Mouse (Mus musculus): ENCODE data around the gene Map3k5. TPM values are rescaled to one million over a fixed set of nuclear protein-coding genes. Genes with fewer than 3 reads are reported as not detected.

The Map3k5 gene
- polyA plus RNA-seq, 1 experiment from 2014 or later: 0.50 TPM

GRCm38 (mm10) chr10:20021670-20022468 is 87.6 kb downstream of the Map3k5 start:
- 84% methylated on average over 15 of the region's 15 CpGs for WGBS
- no peak overlapping the region for H3K27ac ChIP-seq
- no peak overlapping the region for H3K4me2 ChIP-seq (replicated peaks)
- peaks cover 6% of the 10 kb centered on the region; the same call in 1 of the 2 replicates for H3K9me3 ChIP-seq
- no peaks in the 10 kb centered on the region for H3K36me3 ChIP-seq
- H3K27me3 ChIP-seq: no peaks in the 10 kb centered on the region
- no peak for ATAC-seq
- peaks cover 7% of the 10 kb centered on the region for H3K4me1 ChIP-seq (replicated peaks)
- no peak overlapping the region for H3K4me3 ChIP-seq (replicated peaks)
- H3K9ac ChIP-seq (replicated peaks): no peak overlapping the region

GRCm38 (mm10) chr10:20022608-20023340 is 88.5 kb downstream of the Map3k5 start:
- H3K9me3 ChIP-seq: peaks cover 4% of the 10 kb centered on the region; the same call in 1 of the 2 replicates
- no peak for ATAC-seq
- H3K4me1 ChIP-seq (replicated peaks): peaks cover 7% of the 10 kb centered on the region
- no peak overlapping the region for H3K27ac ChIP-seq
- H3K4me3 ChIP-seq (replicated peaks): no peak overlapping the region
- H3K27me3 ChIP-seq: no peaks in the 10 kb centered on the region
- WGBS: 54% methylated on average over 10 of the region's 10 CpGs
- H3K4me2 ChIP-seq (replicated peaks): no peak overlapping the region
- no peaks in the 10 kb centered on the region for H3K36me3 ChIP-seq
- no peak overlapping the region for H3K9ac ChIP-seq (replicated peaks)

GRCm38 (mm10) chr10:20023524-20023923 is 89.3 kb downstream of the Map3k5 start:
- ATAC-seq: no peak
- H3K27ac ChIP-seq: no peak overlapping the region
- no peaks in the 10 kb centered on the region for H3K9me3 ChIP-seq
- H3K4me1 ChIP-seq (replicated peaks): peaks cover 7% of the 10 kb centered on the region
- no peaks in the 10 kb centered on the region for H3K36me3 ChIP-seq
- WGBS: 75% methylated on average over 10 of the region's 10 CpGs
- H3K27me3 ChIP-seq: no peaks in the 10 kb centered on the region
- no peak overlapping the region for H3K4me3 ChIP-seq (replicated peaks)
- H3K9ac ChIP-seq (replicated peaks): no peak overlapping the region
- no peak overlapping the region for H3K4me2 ChIP-seq (replicated peaks)

GRCm38 (mm10) chr10:20024891-20025290 is 90.6 kb downstream of the Map3k5 start:
- WGBS: 97% methylated on average over 10 of the region's 10 CpGs
- no peak overlapping the region for H3K4me3 ChIP-seq (replicated peaks)

GRCm38 (mm10) chr10:20025781-20026520 is 91.7 kb downstream of the Map3k5 start:
- 86% methylated on average over 12 of the region's 12 CpGs for WGBS
- Histone ChIP-seq H3K9ac (replicated peaks) (no peak overlapping the region), H3K27me3 (no peaks in the 10 kb centered on the region), H3K4me2 (replicated peaks) (no peak overlapping the region), H3K9me3 (no peaks in the 10 kb centered on the region), H3K27ac (no peak overlapping the region), H3K36me3 (no peaks in the 10 kb centered on the region), H3K4me1 (replicated peaks) (peaks cover 11% of the 10 kb centered on the region), H3K4me3 (replicated peaks) (no peak overlapping the region)
- no peak for ATAC-seq

More at GRCm38 (mm10) chr10:20024891-20025290, 90.6 kb downstream of the Map3k5 start:
- no peak for ATAC-seq
- no peak overlapping the region for H3K4me2 ChIP-seq (replicated peaks)
- H3K36me3 ChIP-seq: no peaks in the 10 kb centered on the region
- no peak overlapping the region for H3K27ac ChIP-seq
- no peaks in the 10 kb centered on the region for H3K9me3 ChIP-seq
- peaks cover 7% of the 10 kb centered on the region for H3K4me1 ChIP-seq (replicated peaks)
- H3K9ac ChIP-seq (replicated peaks): no peak overlapping the region
- H3K27me3 ChIP-seq: no peaks in the 10 kb centered on the region

GRCm38 (mm10) chr10:20030703-20031102 is 96.4 kb downstream of the Map3k5 start:
- 58% methylated on average over 1 of the region's 1 CpGs for whole genome bisulfite sequencing
- no peak for ATAC-seq
- no peaks in the 10 kb centered on the region for H3K9me3 ChIP-seq

GRCm38 (mm10) chr10:20031936-20032335 is 97.7 kb downstream of the Map3k5 start:
- H3K4me3 ChIP-seq (replicated peaks): no peak overlapping the region
- no peaks in the 10 kb centered on the region for H3K27me3 ChIP-seq
- no peak overlapping the region for H3K4me2 ChIP-seq (replicated peaks)
- no peak for ATAC-seq
- peaks cover 4% of the 10 kb centered on the region; the same call in 1 of the 2 replicates for H3K4me1 ChIP-seq (replicated peaks)
- H3K36me3 ChIP-seq: no peaks in the 10 kb centered on the region
- no peak overlapping the region for H3K9ac ChIP-seq (replicated peaks)
- no peaks in the 10 kb centered on the region for H3K9me3 ChIP-seq
- H3K27ac ChIP-seq: no peak overlapping the region
- WGBS: 74% methylated on average over 2 of the region's 2 CpGs

More at GRCm38 (mm10) chr10:20030703-20031102, 96.4 kb downstream of the Map3k5 start:
- H3K4me1 ChIP-seq (replicated peaks): peaks cover 4% of the 10 kb centered on the region; the same call in 1 of the 2 replicates
- H3K4me3 ChIP-seq (replicated peaks): no peak overlapping the region
- H3K27me3 ChIP-seq: no peaks in the 10 kb centered on the region
- H3K9ac ChIP-seq (replicated peaks): no peak overlapping the region
- H3K27ac ChIP-seq: no peak overlapping the region
- no peaks in the 10 kb centered on the region for H3K36me3 ChIP-seq
- H3K4me2 ChIP-seq (replicated peaks): no peak overlapping the region

- WGBS: 80% methylated on average over 2 of the region's 2 CpGs
- Histone ChIP-seq H3K4me3 (replicated peaks) (no peak overlapping the region), H3K27ac (no peak overlapping the region), H3K4me1 (replicated peaks) (0 out of 2 replicates have a peak, but pooled peaks cover 4% of the 10 kb centered on the region), H3K9ac (replicated peaks) (no peak overlapping the region), H3K36me3 (no peaks in the 10 kb centered on the region), H3K27me3 (no peaks in the 10 kb centered on the region), H3K9me3 (no peaks in the 10 kb centered on the region), H3K4me2 (replicated peaks) (no peak overlapping the region)
- no peak for ATAC-seq
These were observed 102.1 kb downstream of the Map3k5 start for GRCm38 (mm10) chr10:20036375-20036774.

GRCm38 (mm10) chr10:20036846-20037245 is 102.6 kb downstream of the Map3k5 start:
- Histone ChIP-seq H3K4me2 (replicated peaks) (no peak overlapping the region), H3K4me1 (replicated peaks) (0 out of 2 replicates have a peak, but pooled peaks cover 4% of the 10 kb centered on the region), H3K27ac (no peak overlapping the region), H3K9ac (replicated peaks) (no peak overlapping the region), H3K4me3 (replicated peaks) (no peak overlapping the region), H3K36me3 (no peaks in the 10 kb centered on the region), H3K27me3 (no peaks in the 10 kb centered on the region), H3K9me3 (no peaks in the 10 kb centered on the region)
- 87% methylated on average over 7 of the region's 7 CpGs for whole genome bisulfite sequencing
- ATAC-seq: no peak

GRCm38 (mm10) chr10:20039531-20039930 is 105.3 kb downstream of the Map3k5 start:
- Histone ChIP-seq H3K4me2 (replicated peaks) (no peak overlapping the region), H3K27me3 (no peaks in the 10 kb centered on the region), H3K27ac (no peak overlapping the region), H3K9me3 (no peaks in the 10 kb centered on the region), H3K4me1 (replicated peaks) (0 out of 2 replicates have a peak, but pooled peaks cover 4% of the 10 kb centered on the region), H3K4me3 (replicated peaks) (no peak overlapping the region), H3K9ac (replicated peaks) (no peak overlapping the region), H3K36me3 (no peaks in the 10 kb centered on the region)
- WGBS: 91% methylated on average over 3 of the region's 3 CpGs
- no peak for ATAC-seq

GRCm38 (mm10) chr10:20040116-20040515 is 105.8 kb downstream of the Map3k5 start:
- H3K9me3 ChIP-seq: no peaks in the 10 kb centered on the region
- no peaks in the 10 kb centered on the region for H3K27me3 ChIP-seq
- H3K4me2 ChIP-seq (replicated peaks): no peak overlapping the region
- WGBS: 52% methylated on average over 7 of the region's 7 CpGs
- no peak overlapping the region for H3K27ac ChIP-seq
- no peak overlapping the region for H3K9ac ChIP-seq (replicated peaks)
- H3K4me1 ChIP-seq (replicated peaks): 0 out of 2 replicates have a peak, but pooled peaks cover 4% of the 10 kb centered on the region
- no peaks in the 10 kb centered on the region for H3K36me3 ChIP-seq
- H3K4me3 ChIP-seq (replicated peaks): no peak overlapping the region
- no peak for ATAC-seq

All from midbrain, embryonic 13.5 days (tissue).